Mouse (Mus musculus) embryonic fibroblast, embryonic 13.5 days (primary cell): ENCODE data around the gene Il2ra.

Experiments used
- CTCF ChIP-seq: IDR thresholded peaks from 2 replicates; pipeline ENCODE4 v1.5.1; 2011; ENCODE audit warnings: mild to moderate bottlenecking, control low read depth, low read length, moderate library complexity, borderline replicate concordance; ENCODE audit not compliant: insufficient read depth
- POLR2A ChIP-seq: IDR thresholded peaks from 2 replicates; pipeline ENCODE4 v1.6.1; 2011; ENCODE audit warnings: low read depth, mild to moderate bottlenecking, control low read depth, low read length, moderate library complexity

DNA sequence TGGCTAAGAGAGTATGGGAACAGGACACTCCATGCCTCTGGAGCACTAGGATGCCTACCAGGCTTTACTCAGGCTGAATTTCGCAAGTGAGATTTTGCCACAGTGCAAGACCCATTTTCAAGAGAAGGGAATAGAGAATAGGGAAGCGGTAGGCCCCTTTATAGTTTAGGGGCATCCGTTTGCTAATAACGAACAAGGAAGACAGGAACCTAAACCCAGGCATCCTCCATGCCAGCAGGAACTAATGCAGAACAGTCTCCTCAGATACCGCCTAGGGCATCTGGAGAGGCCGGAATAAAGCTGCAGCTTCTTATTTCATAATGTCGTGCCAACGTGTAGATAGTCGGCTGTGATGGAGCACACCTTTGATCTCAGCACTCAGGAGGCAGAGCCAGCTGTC lies 80.0 kb downstream of the Il2ra start:
- no peak for TF ChIP-seq POLR2A
- TF ChIP-seq CTCF: no peak
